9 mouse cellular contexts compared by ENCODE assay signal in the genomic region with DNA sequence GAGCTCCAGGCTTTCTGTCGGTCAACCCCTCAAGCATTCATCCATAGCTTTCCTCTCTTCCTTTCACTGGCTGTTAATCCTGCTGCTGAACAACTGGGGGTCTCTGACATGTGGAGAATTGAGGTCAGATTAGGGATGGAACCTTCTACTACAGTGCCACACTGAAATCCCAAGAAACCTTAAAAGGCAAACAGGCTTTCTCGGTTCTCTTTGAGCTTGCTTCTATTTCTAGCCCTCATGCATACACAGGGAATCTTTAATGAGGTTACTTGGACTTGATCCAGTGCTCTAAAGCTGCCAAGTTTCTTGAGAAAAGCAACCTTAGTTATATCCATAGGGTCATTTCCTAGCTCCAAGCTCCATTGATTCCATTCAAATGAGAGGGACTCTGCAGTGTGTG.
DNase-seq lines count a peak whose midpoint lies in the region; ATAC-seq and TF ChIP-seq lines count a peak whose summit lies in the region.
"Had no signal": no experiment of that assay in that cellular context is flagged by ENCODE, and none has a peak within 500 bp of the region (broad histone marks: within the 10 kb centered on the region; RNA-seq: fewer than 3 reads in every experiment).

No protein-coding gene starts in this region.

- no peaks in the 10 kb centered on the region for H3K9me3 ChIP-seq in forebrain, embryonic 11.5 days (ENCODE audit: control insufficient read depth, low read length)
- H3K9me3 ChIP-seq in forebrain, embryonic 10.5 days, result no peaks in the 10 kb centered on the region
- no peaks in the 10 kb centered on the region for H3K9me3 ChIP-seq in lung, embryonic 15.5 days
- no peaks in the 10 kb centered on the region for H3K9me3 ChIP-seq in forebrain, postnatal 0 days (ENCODE audit: low read length)
- H3K9me3 ChIP-seq in midbrain, postnatal 0 days (ENCODE audit: low read length), result no peaks in the 10 kb centered on the region
- H3K9me3 ChIP-seq: limb, embryonic 15.5 days had no signal

- no peak overlapping the region for H3K4me2 ChIP-seq in forebrain, embryonic 11.5 days (ENCODE audit: low read depth, low read length, severe bottlenecking)
- no peak overlapping the region for H3K4me2 ChIP-seq in lung, embryonic 15.5 days
- H3K4me2 ChIP-seq in forebrain, postnatal 0 days (ENCODE audit: low read depth), result no peak overlapping the region
- H3K4me2 ChIP-seq in midbrain, postnatal 0 days (ENCODE audit: low read depth, low read length, poor library complexity, severe bottlenecking), result no peak overlapping the region
- H3K4me2 ChIP-seq: limb, embryonic 15.5 days had no signal

- 19% methylated on average over 2 of the region's 2 CpGs for WGBS in forebrain, embryonic 11.5 days
- 29% methylated on average over 2 of the region's 2 CpGs for WGBS in forebrain, embryonic 10.5 days
- 45% methylated on average over 2 of the region's 2 CpGs for WGBS in lung, embryonic 15.5 days
- WGBS in lung, adult 2 months, result 40% methylated on average over 2 of the region's 2 CpGs
- WGBS in forebrain, postnatal 0 days, result 5% methylated on average over 2 of the region's 2 CpGs
- WGBS in midbrain, postnatal 0 days, result 9% methylated on average over 2 of the region's 2 CpGs

- peak; percentile 49 for ATAC-seq in forebrain, embryonic 11.5 days (replicated peaks; ENCODE audit: low FRiP score)
- peak; percentile 64; the same call in 1 of the 2 replicates for ATAC-seq in lung, embryonic 15.5 days (ENCODE audit: borderline replicate concordance, extremely low read depth, low FRiP score, low TSS enrichment)
- peak; percentile 66 for ATAC-seq in forebrain, postnatal 0 days
- ATAC-seq in midbrain, postnatal 0 days (ENCODE audit: low FRiP score), result no peak
- no peak for ATAC-seq in erythroblast, adult 5-6 weeks (replicated peaks; ENCODE audit: low FRiP score, poor library complexity, severe bottlenecking)

- H3K4me1 ChIP-seq in forebrain, embryonic 11.5 days (replicated peaks; ENCODE audit: control insufficient read depth, insufficient read depth, low read length), result 0 out of 2 replicates have a peak, but pooled peaks cover 2% of the 10 kb centered on the region
- H3K4me1 ChIP-seq in forebrain, embryonic 10.5 days, result peaks cover 5% of the 10 kb centered on the region; the same call in 1 of the 2 replicates
- H3K4me1 ChIP-seq in lung, embryonic 15.5 days, result no peaks in the 10 kb centered on the region; the same call in 1 of the 2 replicates
- no peaks in the 10 kb centered on the region for H3K4me1 ChIP-seq in lung, adult 2 months (ENCODE audit: control insufficient read depth, insufficient read depth, low read length)
- peaks cover 6% of the 10 kb centered on the region; the same call in 1 of the 2 replicates for H3K4me1 ChIP-seq in forebrain, postnatal 0 days (ENCODE audit: insufficient read depth)
- H3K4me1 ChIP-seq in midbrain, postnatal 0 days (ENCODE audit: insufficient read depth, low read length), result peaks cover 2% of the 10 kb centered on the region; the same call in 1 of the 2 replicates

- H3K27me3 ChIP-seq in forebrain, embryonic 11.5 days (ENCODE audit: control insufficient read depth, insufficient read depth, low read length), result no peaks in the 10 kb centered on the region
- no peaks in the 10 kb centered on the region for H3K27me3 ChIP-seq in forebrain, embryonic 10.5 days (ENCODE audit: poor library complexity, severe bottlenecking)
- H3K27me3 ChIP-seq in lung, embryonic 15.5 days, result no peaks in the 10 kb centered on the region
- no peaks in the 10 kb centered on the region for H3K27me3 ChIP-seq in forebrain, postnatal 0 days (ENCODE audit: insufficient read depth, low read length)
- no peaks in the 10 kb centered on the region for H3K27me3 ChIP-seq in midbrain, postnatal 0 days (ENCODE audit: insufficient read depth, low read length)
- H3K27me3 ChIP-seq: limb, embryonic 15.5 days had no signal

- no peak overlapping the region for H3K4me3 ChIP-seq in forebrain, embryonic 11.5 days (ENCODE audit: low read depth, low read length)
- H3K4me3 ChIP-seq in forebrain, embryonic 10.5 days, result no peak overlapping the region
- H3K4me3 ChIP-seq in lung, embryonic 15.5 days, result no peak overlapping the region
- no peak overlapping the region for H3K4me3 ChIP-seq in lung, adult 2 months (replicated peaks; ENCODE audit: extremely low read depth, low read depth, low read length)
- H3K4me3 ChIP-seq in forebrain, postnatal 0 days (ENCODE audit: low read depth, low read length), result no peak overlapping the region
- no peak overlapping the region for H3K4me3 ChIP-seq in midbrain, postnatal 0 days (ENCODE audit: low read depth, low read length)
- H3K4me3 ChIP-seq: limb, embryonic 15.5 days had no signal

- no peak for DNase-seq in forebrain, embryonic 11.5 days (ENCODE audit: low spot score)
- no peak for DNase-seq in forebrain, embryonic 10.5 days (ENCODE audit: extremely low spot score, low spot score)
- DNase-seq in lung, adult 2 months, result no peak
- DNase-seq in forebrain, postnatal 0 days, result peak; percentile 77
- DNase-seq in midbrain, postnatal 0 days (ENCODE audit: low spot score), result peak; percentile 83
- DNase-seq in spleen, postnatal 36 days (ENCODE audit: low spot score in 2 of 2), result no peak

- H3K9ac ChIP-seq in forebrain, embryonic 11.5 days (ENCODE audit: low read length), result no peak overlapping the region
- H3K9ac ChIP-seq in lung, embryonic 15.5 days, result no peak overlapping the region
- no peak overlapping the region for H3K9ac ChIP-seq in forebrain, postnatal 0 days
- no peak overlapping the region for H3K9ac ChIP-seq in midbrain, postnatal 0 days (replicated peaks; ENCODE audit: low read length, poor library complexity, severe bottlenecking)
- H3K9ac ChIP-seq: limb, embryonic 15.5 days had no signal

- TF ChIP-seq CTCF in lung, adult 2 months (IDR thresholded peaks at IDR 0.05; ENCODE audit: insufficient read depth, low read length), result no peak
- TF ChIP-seq CTCF in forebrain, postnatal 0 days (IDR thresholded peaks at IDR 0.05; ENCODE audit: low read depth), result no peak
- no peak for TF ChIP-seq CTCF in midbrain, postnatal 0 days (IDR thresholded peaks at IDR 0.05)

- no peak overlapping the region for H3K27ac ChIP-seq in forebrain, embryonic 11.5 days (ENCODE audit: low read depth, low read length)
- no peak overlapping the region for H3K27ac ChIP-seq in forebrain, embryonic 10.5 days
- no peak overlapping the region for H3K27ac ChIP-seq in lung, embryonic 15.5 days
- H3K27ac ChIP-seq in forebrain, postnatal 0 days (ENCODE audit: low read depth, low read length), result 0 out of 2 replicates have a peak overlapping the region, but pooled peaks have one; percentile 10
- no peak overlapping the region for H3K27ac ChIP-seq in midbrain, postnatal 0 days (ENCODE audit: low read depth, low read length)
- H3K27ac ChIP-seq: limb, embryonic 15.5 days had no signal

- TF ChIP-seq POLR2A in lung, adult 2 months (IDR thresholded peaks at IDR 0.05; ENCODE audit: borderline replicate concordance, extremely low read depth, low read depth, low read length), result no peak

- no peaks in the 10 kb centered on the region for H3K36me3 ChIP-seq in forebrain, embryonic 11.5 days (ENCODE audit: control insufficient read depth, insufficient read depth, low read length)
- H3K36me3 ChIP-seq in forebrain, embryonic 10.5 days (replicated peaks), result no peaks in the 10 kb centered on the region
- no peaks in the 10 kb centered on the region for H3K36me3 ChIP-seq in lung, embryonic 15.5 days
- no peaks in the 10 kb centered on the region for H3K36me3 ChIP-seq in forebrain, postnatal 0 days (ENCODE audit: insufficient read depth)
- H3K36me3 ChIP-seq in midbrain, postnatal 0 days (ENCODE audit: insufficient read depth, low read length), result no peaks in the 10 kb centered on the region
- H3K36me3 ChIP-seq: limb, embryonic 15.5 days had no signal

Comparison
In these comparisons a context has a peak if more than half of its experiments do, and no peak if none do; other contexts are left out.
1. DNase-seq: peak in forebrain, postnatal 0 days (single experiment) and midbrain, postnatal 0 days (single experiment); none in forebrain, embryonic 11.5 days (single experiment), forebrain, embryonic 10.5 days (single experiment), lung, adult 2 months (single experiment) and spleen, postnatal 36 days (0 of 2).
2. ATAC-seq: peak in forebrain, embryonic 11.5 days (single experiment), lung, embryonic 15.5 days (single experiment) and forebrain, postnatal 0 days (single experiment); none in midbrain, postnatal 0 days (single experiment) and erythroblast, adult 5-6 weeks (single experiment).